Mouse (Mus musculus) testis, postnatal 10 days (tissue): ENCODE measurements at regions not wholly inside any gene's neighbourhood (a gene's known extent, or its start where the extent isn't known, plus 50 kb on each side); places are given as distances from the start of the nearest gene placed in this dataset.

Experiments
- DNase-seq: peaks from one replicate; pipeline ENCODE4 v3.0.0; 2021; ENCODE audit warnings: low spot score

DNA sequence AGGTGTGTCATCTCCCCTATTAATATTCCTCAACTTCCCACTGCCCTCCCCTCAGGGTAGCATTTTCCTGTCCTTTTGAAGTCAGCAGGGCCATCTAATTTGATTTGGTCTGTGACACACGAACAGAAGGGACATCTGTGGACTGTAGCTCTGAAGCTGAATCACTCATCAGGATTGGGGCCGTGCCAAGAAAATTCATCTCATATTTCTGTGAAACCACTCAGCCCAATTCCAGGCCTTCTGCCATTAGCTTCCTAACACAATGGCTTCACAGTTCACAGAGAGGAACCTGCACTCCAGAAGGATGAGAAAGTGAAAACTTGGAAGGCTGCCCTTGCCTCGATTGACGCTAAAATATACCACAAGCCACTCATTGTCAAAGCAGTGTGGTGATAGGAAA lies 86.1 kb downstream of the Abhd5 start:
- no peak for DNase-seq

DNA sequence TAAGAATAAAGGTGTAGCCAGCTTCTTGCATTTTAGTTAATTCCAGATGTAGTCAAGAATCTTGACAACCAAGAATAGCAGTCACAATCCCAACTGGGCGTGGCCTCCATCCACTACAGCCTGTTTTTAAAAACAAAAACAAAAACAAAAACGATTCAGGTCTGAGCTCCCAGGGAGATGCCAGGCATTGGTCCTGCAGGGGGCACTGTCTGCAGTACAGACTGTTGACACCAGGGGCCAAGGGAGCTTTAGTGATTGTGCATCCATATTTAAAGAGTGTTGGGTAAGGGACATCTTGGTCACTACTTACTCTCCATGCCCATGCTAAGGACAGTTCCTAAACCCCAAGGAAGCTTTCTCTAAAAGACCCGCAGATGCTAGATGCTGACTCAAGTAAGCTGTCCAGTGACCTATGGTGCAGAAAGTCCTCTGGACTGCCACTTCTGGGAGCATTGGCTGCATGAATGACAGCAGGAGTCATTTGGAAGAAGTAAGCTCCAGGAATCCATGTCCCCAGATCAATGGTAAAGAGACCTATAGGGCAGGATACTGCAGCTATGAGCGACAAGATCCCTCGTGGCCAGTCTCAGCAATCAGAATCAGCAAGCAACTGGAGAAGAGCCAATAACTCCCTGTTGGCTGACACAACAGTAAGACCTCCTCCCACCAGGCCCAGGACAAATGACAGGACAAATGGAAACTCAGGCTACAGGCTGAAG lies 95.1 kb downstream of the Abhd5 start:
- no peak for DNase-seq

DNA sequence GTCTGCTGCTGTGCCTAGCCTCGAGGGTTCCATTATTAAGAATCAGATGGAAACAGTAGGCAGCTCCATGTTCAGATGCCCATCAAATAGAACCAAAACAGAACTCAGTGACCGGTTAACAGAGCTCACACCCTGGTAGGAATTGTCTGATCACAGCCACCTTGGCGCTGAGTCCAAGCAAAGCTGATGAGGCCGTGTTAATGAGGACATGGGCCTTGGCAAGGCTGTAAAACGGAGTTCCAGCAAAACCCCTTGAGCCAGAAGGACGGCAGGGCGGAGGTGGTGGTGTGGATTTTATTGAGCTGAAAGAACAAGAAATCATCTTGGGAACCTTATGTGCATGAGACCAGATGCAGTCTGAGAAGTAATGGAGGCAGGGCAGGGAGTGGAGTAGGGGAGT lies 96.2 kb downstream of the Abhd5 start:
- no peak for DNase-seq

DNA sequence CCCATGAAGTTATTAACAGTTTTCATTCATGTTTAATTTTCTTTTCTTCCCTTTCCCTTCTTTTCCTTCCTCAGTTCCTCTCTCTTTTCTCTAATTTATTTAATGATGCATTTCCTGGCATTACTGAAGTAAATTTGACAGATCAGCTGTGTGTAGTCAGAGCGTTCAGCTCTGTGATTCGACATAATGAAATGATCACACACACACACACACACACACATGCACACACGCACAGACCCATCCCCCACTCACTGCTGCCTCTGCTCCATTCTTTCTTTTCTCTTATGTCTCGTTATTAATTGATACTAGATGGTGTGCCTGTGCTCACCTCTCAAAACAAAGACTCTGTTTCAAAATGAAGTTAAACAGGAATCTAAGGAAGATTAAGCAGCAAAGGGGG lies 96.9 kb downstream of the Abhd5 start:
- no peak for DNase-seq

DNA sequence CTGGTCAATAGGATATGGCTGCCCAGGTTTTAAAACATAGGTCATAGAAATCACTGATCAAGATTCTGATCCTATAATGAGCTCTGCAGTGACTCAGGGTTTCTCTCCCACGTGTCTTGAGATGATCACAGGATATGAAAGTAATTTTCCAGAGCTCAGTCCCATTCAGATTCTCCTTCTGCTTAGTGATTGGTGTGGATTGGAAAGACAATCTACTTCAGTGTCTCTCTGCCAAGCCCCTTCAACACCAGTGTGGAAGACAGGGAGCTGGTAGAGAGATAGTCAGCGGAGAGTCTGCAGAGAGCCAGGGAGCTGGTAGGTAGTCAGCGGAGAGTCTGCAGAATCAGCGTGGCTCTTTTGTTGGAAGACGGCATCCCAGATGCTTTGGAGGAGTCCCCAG lies 99.1 kb downstream of the Abhd5 start:
- DNase-seq, result no peak

DNA sequence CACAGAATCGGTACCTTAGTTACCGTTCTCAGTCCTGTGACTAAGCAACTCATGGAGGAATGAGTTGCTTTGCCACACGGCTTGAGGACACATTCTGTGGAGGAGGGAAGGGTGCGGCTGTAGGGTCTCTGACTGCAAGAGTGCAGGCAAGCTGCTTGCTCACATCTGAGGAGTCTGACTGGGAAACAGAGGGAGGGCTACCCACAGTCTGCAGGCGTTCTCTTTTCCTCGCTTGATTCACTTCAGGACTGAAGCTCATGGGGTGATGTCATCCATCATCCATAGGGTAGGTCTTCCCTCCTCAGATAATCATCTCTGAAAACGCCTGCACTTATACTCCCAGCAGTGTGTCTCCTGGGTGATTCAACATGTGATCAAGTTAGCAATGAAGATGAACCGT lies 103.9 kb downstream of the Abhd5 start:
- no peak for DNase-seq

DNA sequence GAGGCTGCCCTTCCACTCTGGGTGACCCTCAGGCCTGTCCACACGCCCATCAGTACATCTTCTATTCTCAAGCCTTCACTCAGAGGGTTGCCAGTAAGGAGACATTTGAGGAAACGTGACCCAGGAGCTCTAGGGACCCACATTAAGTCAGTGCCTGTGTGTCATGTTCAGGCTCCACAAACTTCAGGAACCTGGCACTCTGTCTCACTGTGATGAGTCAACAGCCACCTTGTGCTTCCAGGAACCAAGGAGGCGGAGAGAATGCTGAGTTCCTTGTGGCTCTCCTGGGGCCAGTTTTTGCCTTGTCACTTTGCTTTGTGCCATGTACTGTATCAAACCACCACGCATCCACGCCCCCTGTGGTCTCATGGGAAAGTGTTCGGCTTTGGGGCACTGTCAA lies 104.4 kb downstream of the Abhd5 start:
- no peak for DNase-seq

DNA sequence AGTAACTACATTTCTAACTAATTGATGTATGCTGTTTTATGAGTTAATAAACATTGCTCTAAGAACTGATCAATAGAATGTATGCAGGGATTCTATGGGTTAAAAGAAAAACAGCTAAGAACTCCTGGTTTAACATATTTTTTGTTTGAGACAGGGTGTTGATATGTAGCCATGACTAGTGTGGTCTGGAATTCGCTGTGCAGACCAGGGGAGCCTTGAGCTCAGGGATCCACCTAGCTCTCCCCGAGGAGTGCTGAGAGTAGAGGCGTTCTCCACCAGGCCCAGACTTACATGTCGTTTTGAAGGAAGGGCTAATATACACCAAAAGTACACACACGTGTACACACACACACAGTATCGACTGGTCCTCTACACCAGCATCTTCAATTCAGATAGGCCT lies 108.1 kb downstream of the Abhd5 start:
- no peak for DNase-seq

DNA sequence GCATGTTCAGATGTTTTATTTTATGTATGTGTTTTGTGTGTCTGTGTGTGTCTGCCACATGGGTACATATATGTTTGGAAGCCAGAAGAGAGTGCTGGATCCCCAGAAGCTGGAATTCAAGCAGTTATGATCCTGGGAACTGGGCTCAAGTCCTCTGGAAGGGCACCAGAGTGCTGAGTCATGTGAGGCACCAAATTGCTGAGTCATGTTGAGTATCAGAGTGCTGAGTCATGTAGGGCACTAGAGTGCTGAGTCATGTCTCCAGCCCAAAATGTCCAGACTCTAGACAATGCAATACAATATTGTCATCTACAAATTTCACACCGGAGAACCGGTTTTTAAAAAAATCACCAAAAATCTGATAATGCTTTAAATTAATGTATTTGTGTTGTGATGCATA lies 120.1 kb downstream of the Abhd5 start:
- DNase-seq, result no peak

DNA sequence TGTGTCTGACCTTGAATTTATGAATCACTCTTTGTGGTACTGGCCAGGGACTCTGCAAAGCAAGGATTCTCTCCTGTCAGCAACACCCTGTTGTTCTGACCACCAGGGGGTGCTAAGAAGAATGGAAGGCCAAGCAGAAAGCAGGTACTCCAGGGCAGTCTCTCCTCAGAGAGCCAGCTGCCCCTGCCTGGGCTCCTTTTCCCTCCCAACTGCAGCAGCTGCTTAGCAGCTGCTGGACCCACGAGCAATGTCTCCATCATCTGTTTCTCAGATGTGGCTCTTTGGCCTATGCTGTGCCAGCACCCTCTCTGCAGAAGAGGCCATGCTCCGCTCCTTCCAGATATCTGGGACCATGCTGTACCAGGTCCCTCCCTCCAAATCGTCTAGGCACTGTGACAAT lies 124.9 kb downstream of the Abhd5 start:
- DNase-seq, result peak; percentile 74

DNA sequence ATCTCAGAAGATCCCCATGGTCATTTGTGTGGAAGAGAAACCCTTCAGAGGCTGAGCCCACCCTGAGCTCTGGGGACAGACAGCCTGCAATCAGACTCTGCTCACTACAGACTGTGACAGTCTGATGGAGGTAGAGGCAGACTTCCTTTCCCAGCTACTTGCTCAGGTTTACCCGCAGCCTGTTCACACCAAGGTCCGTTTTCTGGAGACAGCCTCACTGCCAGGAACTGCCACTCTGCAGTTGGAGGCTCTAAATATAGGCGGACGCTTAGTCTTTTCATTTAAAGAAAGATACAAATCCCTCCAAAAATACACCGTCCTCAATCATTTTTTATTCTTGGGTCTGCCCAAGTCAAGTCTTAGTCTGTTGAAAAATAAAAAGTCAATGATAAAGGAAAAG lies 135.6 kb downstream of the Abhd5 start:
- no peak for DNase-seq

DNA sequence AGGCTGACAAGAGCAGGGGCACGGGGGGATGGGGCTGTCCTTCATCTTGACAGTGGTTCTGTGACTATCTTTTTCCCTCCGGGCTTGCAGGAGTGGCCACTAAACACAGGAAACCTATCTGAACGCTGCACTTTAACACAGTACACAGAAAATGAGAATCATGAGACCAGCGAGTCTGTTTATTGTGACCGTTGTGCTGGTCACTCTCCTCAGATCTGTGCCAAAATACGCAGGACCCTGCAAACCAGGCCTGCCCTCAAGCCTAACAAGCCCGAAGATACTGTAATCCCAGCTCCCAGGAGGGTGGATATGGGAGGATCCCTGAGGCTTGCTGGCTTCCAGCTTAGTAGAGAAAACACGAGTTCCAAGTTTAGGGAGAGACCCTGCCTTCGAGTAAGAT lies 143.3 kb downstream of the Abhd5 start:
- no peak for DNase-seq

DNA sequence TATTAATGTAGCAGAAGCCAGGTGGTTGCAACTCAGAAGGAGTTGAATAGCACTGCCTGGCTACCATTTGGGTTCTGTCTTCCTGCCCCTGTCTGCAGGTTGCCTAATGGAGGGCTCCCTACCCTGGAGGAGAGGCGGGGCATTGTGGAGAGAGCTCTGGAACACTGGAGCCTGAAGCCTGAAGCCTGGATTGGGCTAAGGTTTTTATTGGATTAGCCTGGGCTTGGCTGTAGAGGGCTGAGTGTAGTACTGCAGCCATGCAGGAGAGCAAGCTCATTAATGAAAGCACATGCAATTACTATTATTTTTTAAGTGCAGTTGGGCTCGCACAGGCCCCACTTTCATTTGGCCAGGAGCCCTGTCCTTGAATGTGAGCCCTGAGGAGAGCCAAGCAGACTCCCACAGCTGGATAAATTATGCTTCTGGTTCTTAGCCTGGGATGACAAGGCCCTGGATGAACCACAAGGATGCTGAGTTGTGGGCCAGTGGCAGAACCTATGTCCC lies 145.1 kb downstream of the Abhd5 start:
- DNase-seq, result peak; percentile 58

DNA sequence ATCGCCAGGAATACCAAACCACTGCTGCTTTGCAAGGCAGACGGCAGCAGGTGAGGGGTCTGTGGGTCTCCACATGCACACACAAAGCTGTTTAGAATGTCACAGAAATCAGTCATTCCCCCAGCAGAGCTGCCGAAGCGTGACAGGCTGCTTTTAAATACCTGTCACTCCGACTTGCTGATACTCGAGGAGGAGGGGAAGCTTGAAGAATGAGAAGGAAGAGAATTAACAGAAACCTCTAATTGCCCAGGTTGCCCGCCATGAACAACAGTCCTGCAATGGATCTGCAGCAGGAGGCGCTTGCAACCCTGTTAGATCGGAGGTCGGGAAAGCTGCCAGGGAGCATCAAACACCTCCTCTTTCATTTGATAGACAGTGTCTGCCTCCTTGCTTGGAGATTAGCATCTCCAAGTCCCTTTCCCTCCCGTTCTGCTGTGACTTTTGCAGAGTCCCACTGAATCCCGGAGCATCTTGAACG lies 150.5 kb downstream of the Abhd5 start:
- DNase-seq, result no peak

DNA sequence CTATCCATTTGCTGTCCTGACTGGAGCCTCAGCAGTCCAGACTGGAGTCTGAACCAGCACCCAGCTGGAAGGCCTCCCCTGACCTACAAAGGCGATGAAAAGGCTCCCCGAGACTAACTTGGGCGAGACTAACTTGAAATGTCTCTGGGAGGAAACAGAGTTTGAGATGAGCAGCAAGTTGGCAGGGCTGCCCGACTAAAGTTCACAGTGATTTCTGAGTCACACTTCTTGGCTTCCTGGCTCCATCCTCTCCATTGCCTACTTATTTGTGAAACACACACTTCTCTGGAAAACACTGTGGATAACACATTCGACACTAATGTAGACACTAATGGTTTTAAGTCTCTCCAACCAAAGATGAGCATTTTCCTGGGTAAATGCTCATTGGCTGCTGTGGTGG lies 170.2 kb downstream of the Abhd5 start:
- DNase-seq, result no peak

DNA sequence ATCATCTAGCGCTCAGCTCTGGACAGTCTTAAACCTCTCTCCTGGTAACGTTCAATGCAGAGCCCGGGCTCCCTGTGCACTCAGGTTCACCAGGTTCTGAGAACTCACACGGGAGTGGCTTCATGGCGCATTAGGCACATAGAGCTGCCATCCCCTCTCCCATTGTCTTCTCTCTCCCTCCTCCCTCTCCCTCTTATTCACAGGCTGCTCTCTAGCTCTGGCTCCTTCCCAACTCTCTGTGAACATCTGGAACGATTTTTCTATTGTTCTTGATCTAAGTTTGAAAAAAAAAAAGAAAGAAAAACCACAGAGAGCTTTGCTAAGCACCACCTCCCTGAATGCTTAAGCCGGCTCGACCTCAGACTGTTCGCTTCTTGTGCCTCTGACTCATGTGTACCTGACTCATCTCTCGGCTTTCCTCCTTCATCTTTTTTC lies 174.2 kb downstream of the Abhd5 start:
- DNase-seq, result no peak

DNA sequence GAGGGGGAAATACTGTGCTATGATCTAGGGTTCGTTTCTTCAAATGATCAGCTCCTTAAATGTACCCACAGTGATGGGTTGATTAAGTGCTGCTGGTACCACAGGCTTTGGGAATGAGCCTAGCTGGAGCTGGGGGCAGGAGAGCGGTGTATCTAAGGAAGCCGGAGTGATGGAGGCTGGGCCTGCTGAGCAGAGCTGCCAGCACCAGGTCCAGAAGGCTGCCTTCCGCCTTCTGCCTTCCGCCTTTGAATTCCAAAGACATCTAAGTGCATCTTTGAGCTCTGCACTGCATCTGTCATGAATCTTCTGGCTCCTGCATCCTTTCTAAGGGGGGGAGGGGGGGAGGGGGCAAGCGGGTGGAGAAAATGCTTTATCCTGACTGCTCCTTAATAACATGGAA lies 176.9 kb downstream of the Abhd5 start:
- DNase-seq, result no peak

DNA sequence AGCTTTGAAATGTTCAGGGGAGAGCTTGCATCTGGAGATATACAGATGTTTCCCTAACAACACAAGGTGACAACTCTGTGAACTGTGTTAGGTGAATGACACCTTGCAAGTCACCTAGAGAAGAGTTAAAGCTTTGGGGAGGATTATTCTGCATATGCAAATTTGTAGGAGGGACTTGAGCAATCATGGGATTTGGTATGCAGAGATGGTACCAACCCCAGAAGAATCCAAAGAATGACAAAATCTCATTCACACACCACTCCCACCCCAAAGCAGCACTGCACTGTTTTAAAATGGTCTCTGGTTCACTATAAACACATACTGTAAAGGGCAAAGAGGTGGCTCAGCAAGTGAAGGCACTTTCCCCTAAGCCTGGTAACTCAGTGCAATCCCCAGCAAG lies 178.3 kb downstream of the Abhd5 start:
- DNase-seq, result no peak

DNA sequence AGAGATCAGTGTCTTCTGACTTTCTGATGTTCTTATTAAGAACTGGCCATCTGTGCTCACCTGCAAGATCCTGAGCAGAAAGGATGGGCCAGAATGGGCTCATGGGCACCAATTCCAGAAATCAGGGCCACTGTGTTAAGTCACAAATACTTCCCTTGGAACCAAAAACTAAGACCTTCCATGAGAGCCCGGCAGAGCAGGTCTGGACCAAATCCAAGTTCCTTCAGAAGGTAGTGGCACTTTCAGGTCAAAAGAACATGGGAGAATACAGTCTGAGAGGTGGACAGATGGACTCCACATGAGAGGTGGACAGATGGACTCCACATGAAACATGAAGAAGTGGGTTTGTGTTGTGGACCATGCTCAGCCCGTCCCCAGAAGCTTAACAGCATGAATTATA lies 180.4 kb downstream of the Abhd5 start:
- DNase-seq, result peak; percentile 7

DNA sequence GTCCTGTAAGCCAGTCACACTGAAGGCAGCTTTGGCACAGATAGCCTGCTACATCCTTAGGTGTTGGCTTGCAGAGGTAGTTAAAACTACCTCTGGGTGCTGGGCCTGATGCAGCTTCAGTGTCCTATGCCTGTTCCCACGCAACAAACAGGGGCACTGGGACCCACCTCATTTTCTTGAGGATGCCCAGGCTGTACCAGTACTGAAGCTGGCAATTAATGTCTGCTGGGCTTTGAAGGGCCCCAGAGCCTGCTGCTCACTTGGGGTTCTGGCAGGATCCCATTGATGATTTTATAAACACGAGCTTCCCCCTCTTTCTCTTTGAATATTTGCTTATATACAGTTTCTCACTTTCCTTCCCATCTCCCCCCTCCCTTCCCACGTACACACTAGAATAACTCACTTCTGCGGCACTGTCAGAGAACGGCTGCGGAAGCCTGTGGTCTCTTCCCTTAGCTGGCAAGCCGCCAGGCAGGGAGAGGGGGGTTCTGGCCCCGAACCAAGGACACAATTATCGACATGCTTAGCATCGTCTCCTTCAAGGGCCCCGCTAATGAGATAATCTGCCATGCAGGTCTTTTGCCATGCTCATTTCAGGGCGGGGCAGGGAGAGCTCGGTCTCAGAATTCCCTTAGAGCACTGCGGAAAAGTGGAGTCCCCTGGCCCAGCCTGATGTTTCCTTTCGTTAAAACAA lies 182.9 kb downstream of the Abhd5 start:
- peak; percentile 51 for DNase-seq

DNA sequence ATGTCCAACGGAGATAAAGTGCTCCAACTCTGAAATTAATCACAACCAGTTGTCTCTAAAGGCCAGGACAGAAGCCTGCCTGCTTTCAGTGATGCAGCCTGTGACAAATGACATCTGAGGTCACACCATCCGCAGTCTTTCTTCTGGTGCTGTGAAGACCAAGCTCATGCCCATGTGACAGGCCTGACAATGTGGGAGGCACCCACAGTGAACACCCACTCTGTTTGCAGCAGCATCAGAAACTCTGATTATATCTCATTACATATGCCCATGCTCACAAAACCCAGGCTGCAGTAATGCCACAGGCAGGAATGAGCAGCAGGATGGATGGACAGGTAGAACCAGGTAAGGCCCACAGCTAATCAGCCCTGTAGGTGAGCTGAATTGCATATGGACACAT lies 183.6 kb downstream of the Abhd5 start:
- no peak for DNase-seq

DNA sequence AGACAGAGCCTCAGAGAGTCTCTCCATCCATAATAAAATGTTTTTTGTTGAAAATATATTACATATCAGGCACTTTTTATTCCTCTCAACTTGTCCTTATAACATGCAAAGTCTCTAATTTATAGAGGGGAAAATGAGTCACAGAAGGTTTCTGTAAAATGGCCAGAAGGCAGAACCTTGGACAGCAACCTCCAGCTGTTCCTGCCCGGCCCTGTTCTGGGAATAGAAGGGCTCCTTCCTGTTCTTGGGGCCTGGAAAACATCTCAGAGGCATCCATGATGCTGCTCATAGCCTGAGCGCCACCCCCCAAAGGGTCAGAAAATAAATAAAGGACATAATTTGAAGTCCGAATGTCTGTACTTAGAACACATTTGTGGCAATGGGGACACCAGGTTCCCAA lies 188.7 kb downstream of the Abhd5 start:
- DNase-seq, result peak; percentile 50

DNA sequence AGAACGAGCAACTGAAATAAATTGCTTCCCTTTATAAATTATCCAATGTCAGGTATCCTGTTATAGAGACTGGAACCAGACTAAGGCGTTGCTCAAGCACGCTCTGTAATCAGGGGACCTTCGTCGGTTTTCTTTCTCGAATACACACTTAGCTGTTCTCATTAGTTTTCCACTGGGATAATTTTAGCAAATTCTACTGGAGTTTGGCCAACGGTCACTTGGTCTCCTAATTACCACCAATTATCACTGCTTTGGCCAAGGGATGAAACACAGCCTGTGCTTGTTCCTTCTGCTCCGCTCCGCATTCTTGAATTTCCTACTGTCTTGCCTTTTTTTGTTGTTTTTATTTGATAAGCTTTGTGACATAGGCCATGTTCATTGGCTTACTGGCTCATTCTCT lies 191.1 kb upstream of the Topaz1 start:
- no peak for DNase-seq

DNA sequence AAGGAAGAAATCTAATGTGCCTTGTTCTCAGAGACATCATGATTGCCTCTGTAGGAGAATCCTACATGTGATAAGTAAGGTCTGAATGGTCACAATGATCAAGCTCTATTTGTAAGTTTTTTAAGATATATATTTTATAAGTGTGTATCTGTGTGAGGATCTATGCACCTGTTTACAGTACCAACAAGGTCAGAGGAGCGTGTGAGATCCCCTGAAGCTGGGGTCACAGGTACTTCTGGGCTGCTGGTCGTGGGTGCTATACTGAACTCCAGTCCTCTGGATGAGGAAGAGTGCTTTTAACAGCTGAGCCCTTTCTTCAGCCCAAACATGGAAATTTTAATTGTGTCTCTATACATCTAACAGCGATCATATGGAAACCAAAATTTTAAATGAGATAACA lies 181.1 kb upstream of the Topaz1 start:
- no peak for DNase-seq
